Mouse (Mus musculus) left cerebral cortex, postnatal 25 days (tissue): ENCODE results near the gene Ttc16. TPM values are rescaled to one million over a fixed set of nuclear protein-coding genes. Genes with fewer than 3 reads are reported as not detected.

ENCODE experiments used
- DNase-seq, 2 experiments: peaks; one replicate each; pipeline ENCODE4 v3.0.0; 2022; ENCODE audit warnings: low spot score in 2 of 2, mixed read lengths in 1 of 2
- intact Hi-C: fragments of 180-260 bp; cut with DNase I; formaldehyde crosslinking; loops from one replicate; pipeline ENCODE4 v1.15.1; 2025
- total RNA-seq, 2 experiments: library from RNA; stranded (reverse); gene quantifications; 2 replicates each; pipeline ENCODE4 v1.2.3; 2021

Ttc16 gene
- total RNA-seq, 2 experiments from 2014 or later, result 0.27 to 0.87 TPM

- no peak for DNase-seq
- intact Hi-C loops, result no loop called here
These were observed 50.3 kb downstream of the Ttc16 start for GRCm38 (mm10) chr2:32724832-32725790.

GRCm38 (mm10) chr2:32724149-32724548 is 51.3 kb downstream of the Ttc16 start:
- no peak for DNase-seq
- intact Hi-C loops, result no loop called here

GRCm38 (mm10) chr2:32722581-32722980 is 52.9 kb downstream of the Ttc16 start:
- intact Hi-C loops, result no loop called here
- DNase-seq, result no peak

GRCm38 (mm10) chr2:32722046-32722445 is 53.4 kb downstream of the Ttc16 start:
- no peak for DNase-seq
- intact Hi-C loops, result no loop called here

GRCm38 (mm10) chr2:32720681-32721229 is 54.7 kb downstream of the Ttc16 start, which contains the start of gene Sh2d3c:
Gene Sh2d3c, plus strand, starts transcription at chr2:32721055.
- intact Hi-C loops, result no loop called here
- DNase-seq, result no peak

GRCm38 (mm10) chr2:32720053-32720452 is 55.4 kb downstream of the Ttc16 start:
- intact Hi-C loops, result no loop called here
- no peak for DNase-seq

GRCm38 (mm10) chr2:32718761-32719160 is 56.7 kb downstream of the Ttc16 start:
- peak; percentile 27 to 44 for DNase-seq
- intact Hi-C loops, result no loop called here

GRCm38 (mm10) chr2:32714987-32715425 is 60.4 kb downstream of the Ttc16 start:
- intact Hi-C loops, result loop anchor here (5.0 kb wide), 1 partner anchor 142 kb away; no protein-coding TSS in a partner anchor
- DNase-seq, result no peak

GRCm38 (mm10) chr2:32714117-32714986 is 61.1 kb downstream of the Ttc16 start:
- no peak for DNase-seq
- intact Hi-C loops, result loop anchor here (5.0 kb wide), 1 partner anchor 143 kb away; no protein-coding TSS in a partner anchor

GRCm38 (mm10) chr2:32712934-32713817 is 62.3 kb downstream of the Ttc16 start, which contains the start of gene Cdk9:
Gene Cdk9, minus strand, starts transcription at chr2:32713076.
- peak; percentile 94 for DNase-seq
- intact Hi-C loops, result loop anchor here (1.0 to 5.0 kb wide), 3 partner anchors 28 to 144 kb away; partner anchors contain the start of genes 6330409D20Rik and Tor2a

- intact Hi-C loops, result loop anchor here (5.0 kb wide), 1 partner anchor 145 kb away; no protein-coding TSS in a partner anchor
- DNase-seq, result peak; percentile 94
These were observed 62.9 kb downstream of the Ttc16 start for GRCm38 (mm10) chr2:32712586-32712933.

- intact Hi-C loops, result loop anchor here (5.0 kb wide), 1 partner anchor 145 kb away; no protein-coding TSS in a partner anchor
- DNase-seq, result peak; percentile 26 to 46
These were observed 63.3 kb downstream of the Ttc16 start for GRCm38 (mm10) chr2:32712108-32712551.

- intact Hi-C loops, result loop anchor here (5.0 kb wide), 1 partner anchor 146 kb away; no protein-coding TSS in a partner anchor
- DNase-seq, result no peak
These were observed 64.0 kb downstream of the Ttc16 start for GRCm38 (mm10) chr2:32711301-32712056.

GRCm38 (mm10) chr2:32710425-32710824 is 65.0 kb downstream of the Ttc16 start:
- no peak for DNase-seq
- intact Hi-C loops, result loop anchor here (5.0 kb wide), 1 partner anchor 147 kb away; no protein-coding TSS in a partner anchor

- intact Hi-C loops, result loop anchor here (5.0 kb wide), 1 partner anchor 148 kb away; no protein-coding TSS in a partner anchor
- no peak for DNase-seq
These were observed 65.8 kb downstream of the Ttc16 start for GRCm38 (mm10) chr2:32709521-32710137.

GRCm38 (mm10) chr2:32708643-32709042 is 66.8 kb downstream of the Ttc16 start:
- DNase-seq, result no peak
- intact Hi-C loops, result no loop called here
